Mouse (Mus musculus): ENCODE results near the gene Gpr143.

Gene Gpr143

GRCm38 (mm10) chrX:152781720-152782403 lies at the start of gene Gpr143:
TSS of gene Gpr143 (plus strand) at chrX:152781921.
- WGBS, result 24% methylated on average over 26 of the region's 26 CpGs

- WGBS, result 68% methylated on average over 2 of the region's 2 CpGs
Measured at GRCm38 (mm10) chrX:152738191-152738590, 43.5 kb upstream of the Gpr143 start.

- 89% methylated on average over 4 of the region's 4 CpGs for WGBS
Measured at GRCm38 (mm10) chrX:152738759-152739368, 42.9 kb upstream of the Gpr143 start.

- WGBS, result 60% methylated on average over 2 of the region's 2 CpGs
Measured at GRCm38 (mm10) chrX:152745925-152746324, 35.8 kb upstream of the Gpr143 start.

GRCm38 (mm10) chrX:152755819-152756218 lies 25.9 kb upstream of the Gpr143 start:
- 84% methylated on average over 1 of the region's 1 CpGs for WGBS

- WGBS, result 94% methylated on average over 5 of the region's 5 CpGs
Measured at GRCm38 (mm10) chrX:152756293-152756692, 25.4 kb upstream of the Gpr143 start.

- WGBS, result 65% methylated on average over 2 of the region's 2 CpGs
Measured at GRCm38 (mm10) chrX:152762437-152762836, 19.3 kb upstream of the Gpr143 start.

GRCm38 (mm10) chrX:152762855-152763254 lies 18.9 kb upstream of the Gpr143 start:
- WGBS, result 68% methylated on average over 2 of the region's 2 CpGs

- WGBS, result 72% methylated on average over 2 of the region's 2 CpGs
Measured at GRCm38 (mm10) chrX:152764171-152764570, 17.6 kb upstream of the Gpr143 start.

GRCm38 (mm10) chrX:152768891-152769599 lies 12.7 kb upstream of the Gpr143 start, which contains the start of gene Shroom2:
TSS of gene Shroom2 (minus strand) at chrX:152769465.
- WGBS, result 6% methylated on average over 47 of the region's 55 CpGs

- WGBS, result 3% methylated on average over 33 of the region's 48 CpGs
Measured at GRCm38 (mm10) chrX:152769600-152770157, 12.0 kb upstream of the Gpr143 start.

- WGBS, result 65% methylated on average over 1 of the region's 1 CpGs
Measured at GRCm38 (mm10) chrX:152788129-152788528, 6.4 kb downstream of the Gpr143 start.

- WGBS, result 64% methylated on average over 2 of the region's 2 CpGs
Measured at GRCm38 (mm10) chrX:152788611-152789010, 6.9 kb downstream of the Gpr143 start.

- 71% methylated on average over 3 of the region's 3 CpGs for WGBS
Measured at GRCm38 (mm10) chrX:152813339-152813738, 31.6 kb downstream of the Gpr143 start.

GRCm38 (mm10) chrX:152831003-152831550 lies 49.4 kb downstream of the Gpr143 start:
- no CpG with 5 or more reads among the region's 1 CpGs for WGBS

- 27% methylated on average over 5 of the region's 5 CpGs for WGBS
Measured at GRCm38 (mm10) chrX:152834940-152835339, 53.2 kb downstream of the Gpr143 start.

- 92% methylated on average over 3 of the region's 3 CpGs for WGBS
Measured at GRCm38 (mm10) chrX:152855076-152855772, 73.5 kb downstream of the Gpr143 start.

Data from cerebral cortex, adult 2 months (tissue).